Mouse (Mus musculus) frontal cortex, postnatal 10 days (tissue): Measurements from ENCODE around the gene Gm266.
A peak's percentile ranks its signal among the peaks of the same experiment; 100 is the strongest.

Source experiments
- DNase-seq, 2 experiments: peaks; one replicate each; pipeline ENCODE4 v3.0.0; 2022; ENCODE audit warnings: low spot score in 2 of 2, mixed read lengths in 1 of 2

Gm266 gene

GRCm38 (mm10) chr12:111503063-111503567 is 17.5 kb upstream of the Gm266 start:
- DNase-seq, result no peak

DNA sequence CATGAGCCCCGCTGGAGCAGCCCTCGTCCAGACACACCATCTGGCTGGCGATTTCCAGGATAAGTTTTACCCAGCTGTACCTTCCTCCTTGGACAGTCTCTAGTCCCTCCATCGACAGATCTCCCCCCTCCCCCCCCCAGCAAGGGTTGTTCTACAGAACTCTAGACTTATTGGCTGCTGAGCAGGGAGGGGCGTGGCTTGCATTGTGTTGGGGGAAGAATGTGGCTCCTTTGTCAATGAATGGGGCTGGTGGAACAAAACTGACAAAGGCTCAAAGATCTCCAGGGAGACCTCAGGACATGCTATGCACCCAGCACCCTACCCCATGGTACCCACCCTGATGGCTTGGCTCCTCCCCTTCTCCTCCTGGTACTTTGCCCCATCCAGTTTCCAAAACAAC is 15.1 kb upstream of the Gm266 start:
- DNase-seq, result no peak

GRCm38 (mm10) chr12:111499617-111500016 is 14.0 kb upstream of the Gm266 start:
- no peak for DNase-seq

DNA sequence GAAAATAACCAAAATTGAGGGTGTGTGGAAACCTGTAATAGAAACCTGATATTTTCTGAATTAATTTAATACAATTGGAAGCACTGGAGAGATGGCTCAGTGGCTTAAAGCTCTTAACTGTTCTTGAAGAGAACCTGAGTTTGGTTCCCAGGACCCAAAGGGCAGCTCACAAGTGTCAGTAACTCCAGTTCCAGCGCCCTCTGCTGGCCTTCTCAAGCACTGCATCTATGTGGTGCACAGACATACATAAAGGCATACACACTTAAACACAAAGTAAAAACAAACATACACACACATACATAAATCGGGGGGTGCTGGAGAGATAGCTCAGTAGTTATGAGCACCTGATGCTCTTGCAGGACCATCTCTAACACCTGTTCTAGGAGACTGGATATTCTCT is 11.5 kb upstream of the Gm266 start:
- DNase-seq, result no peak

DNA sequence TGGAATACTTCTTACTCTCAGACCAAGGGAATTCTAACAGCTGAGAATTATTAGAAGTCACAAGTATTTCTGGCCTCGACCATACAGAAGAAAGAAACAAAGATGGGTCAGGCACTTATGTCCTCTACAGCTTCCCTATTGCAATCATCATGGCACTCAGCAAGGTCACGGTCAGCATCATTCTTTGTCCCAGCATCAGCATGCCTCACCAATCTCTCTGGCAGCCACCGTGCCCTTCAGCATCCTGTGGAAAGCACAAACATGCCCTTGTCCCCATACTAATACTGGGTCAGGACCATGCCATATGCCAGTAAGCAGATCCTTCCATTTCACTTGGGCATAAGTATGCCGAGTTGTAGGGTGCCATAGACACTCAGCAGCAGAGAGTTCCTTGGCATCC is 9.3 kb upstream of the Gm266 start:
- DNase-seq, result no peak

GRCm38 (mm10) chr12:111489261-111489865 is 3.7 kb upstream of the Gm266 start:
- no peak for DNase-seq

- no peak for DNase-seq
These were observed 832 bp upstream of the Gm266 start for GRCm38 (mm10) chr12:111486455-111486854.

GRCm38 (mm10) chr12:111485046-111485651 is 474 bp downstream of the Gm266 start:
- DNase-seq, result no peak

GRCm38 (mm10) chr12:111479917-111480316 is 5.7 kb downstream of the Gm266 start:
- no peak for DNase-seq

- no peak for DNase-seq
These were observed 6.7 kb downstream of the Gm266 start for GRCm38 (mm10) chr12:111478924-111479323.

DNA sequence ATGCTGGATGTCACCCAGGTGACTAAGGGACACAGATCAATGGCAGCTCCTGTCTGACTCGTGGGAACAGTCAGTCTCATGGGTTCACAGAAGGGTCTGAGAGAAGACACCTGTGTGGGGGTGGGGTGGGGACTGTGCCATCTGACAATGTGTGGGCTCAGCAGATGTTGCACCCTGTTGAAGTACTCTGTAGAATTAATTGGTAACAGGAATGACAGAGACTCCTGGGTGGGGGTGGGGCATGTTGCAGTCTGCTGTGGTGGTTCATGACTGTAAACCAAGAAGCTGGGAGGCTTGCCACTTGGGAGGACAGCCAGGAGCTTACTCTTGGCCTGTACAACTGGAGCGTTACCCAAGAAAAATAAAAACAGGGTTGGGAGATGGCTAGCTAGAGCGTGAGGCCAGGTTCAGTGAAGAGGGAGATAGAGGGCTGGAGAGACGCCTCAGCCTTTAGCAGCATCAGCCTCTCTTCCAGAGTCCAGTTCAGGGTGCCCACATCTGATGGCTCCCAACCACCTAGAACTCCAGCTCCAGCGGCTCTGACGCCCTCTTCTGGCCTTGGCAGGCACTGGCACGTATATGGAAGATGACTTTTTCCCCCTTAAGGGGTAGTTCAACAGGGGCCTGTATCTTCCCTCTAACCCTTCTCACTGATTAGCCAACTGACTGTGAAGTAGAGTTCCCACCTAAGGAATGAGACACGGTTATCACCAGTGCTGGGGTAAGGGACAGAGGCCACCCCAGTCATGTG is 10.6 kb downstream of the Gm266 start:
- DNase-seq, result peak; percentile 30 to 54

GRCm38 (mm10) chr12:111474384-111474783 is 11.2 kb downstream of the Gm266 start:
- no peak for DNase-seq

GRCm38 (mm10) chr12:111472886-111473285 is 12.7 kb downstream of the Gm266 start:
- no peak for DNase-seq

DNA sequence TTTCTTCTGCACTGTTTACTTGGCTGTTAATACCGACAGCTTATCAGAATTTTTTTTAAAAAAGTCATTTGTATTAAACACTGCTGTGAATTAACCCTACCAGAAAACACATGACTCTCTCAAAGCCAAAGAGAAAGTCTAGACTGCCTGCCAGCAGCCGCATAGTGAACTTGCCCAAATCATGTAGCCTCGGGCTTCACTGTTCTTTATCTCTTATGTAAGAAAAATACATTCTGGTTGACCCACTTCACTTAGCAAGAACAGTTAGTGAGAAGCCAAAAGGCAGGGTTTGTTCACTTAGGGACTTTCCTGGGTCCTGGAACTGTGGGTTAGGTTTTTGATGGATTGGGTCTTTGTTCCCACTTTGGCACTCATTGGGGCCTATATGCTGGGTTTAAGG is 13.9 kb downstream of the Gm266 start:
- no peak for DNase-seq

DNA sequence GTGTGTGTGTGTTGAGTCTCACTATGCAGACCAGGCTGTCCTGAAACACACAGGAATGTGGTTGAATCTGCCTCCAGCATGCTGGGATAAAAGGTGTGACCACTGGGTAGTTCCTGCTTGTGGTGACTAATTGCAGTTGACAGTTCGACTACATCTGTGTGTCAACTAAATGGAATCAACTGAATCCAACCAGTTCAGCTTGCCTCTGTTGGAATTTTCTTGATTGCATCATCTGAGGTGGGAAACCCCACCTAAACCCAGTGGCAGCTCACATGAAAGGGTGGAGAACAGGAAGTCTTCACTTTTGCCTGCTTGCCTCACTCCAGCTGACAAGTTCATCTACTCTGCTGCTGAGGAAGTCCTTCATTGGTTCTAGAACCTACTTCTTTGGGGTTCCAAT is 14.5 kb downstream of the Gm266 start:
- DNase-seq, result no peak

GRCm38 (mm10) chr12:111469507-111469906 is 16.1 kb downstream of the Gm266 start:
- peak in 1 of 2 experiments; percentile 54 for DNase-seq

GRCm38 (mm10) chr12:111468206-111468605 is 17.4 kb downstream of the Gm266 start:
- no peak for DNase-seq

DNA sequence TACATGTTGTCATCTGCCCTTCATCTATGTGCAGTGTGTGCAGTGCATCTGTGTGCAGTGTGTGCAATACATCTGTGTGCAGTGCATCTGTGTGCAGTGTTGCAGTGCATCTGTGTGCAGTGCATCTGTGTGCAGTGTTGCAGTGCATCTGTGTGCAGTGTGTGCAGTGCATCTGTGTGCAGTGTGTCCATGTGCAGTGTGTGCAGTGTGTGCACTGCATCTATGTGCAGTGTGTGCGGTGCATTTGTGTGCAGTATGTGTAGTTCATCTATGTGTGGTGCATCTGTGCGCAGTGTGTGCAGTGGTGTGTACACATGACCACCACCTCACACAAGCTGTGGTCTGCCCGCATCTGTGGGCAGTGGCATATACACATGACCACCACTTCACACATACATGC is 19.3 kb downstream of the Gm266 start:
- DNase-seq, result no peak

GRCm38 (mm10) chr12:111463570-111463969 is 22.1 kb downstream of the Gm266 start:
- no peak for DNase-seq

DNA sequence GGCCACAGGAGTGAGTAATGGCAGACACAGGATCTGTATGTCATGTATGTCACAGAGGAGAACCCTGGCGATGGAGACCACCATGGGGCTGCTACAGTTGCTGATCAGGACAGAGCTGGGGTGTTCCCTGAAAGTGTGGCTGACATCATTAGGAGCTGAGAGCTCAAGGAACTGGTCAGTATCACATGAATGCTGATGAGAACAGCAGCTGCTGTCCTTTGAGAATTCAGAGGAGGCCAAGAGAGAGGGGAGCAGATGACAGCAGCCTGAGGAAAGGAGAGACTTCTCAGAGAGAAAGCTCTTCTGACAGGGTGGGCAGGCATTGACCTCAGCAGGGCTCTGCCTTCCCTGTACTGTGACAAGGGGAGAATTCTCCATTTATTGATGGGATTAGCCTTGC is 27.9 kb downstream of the Gm266 start:
- DNase-seq, result no peak

DNA sequence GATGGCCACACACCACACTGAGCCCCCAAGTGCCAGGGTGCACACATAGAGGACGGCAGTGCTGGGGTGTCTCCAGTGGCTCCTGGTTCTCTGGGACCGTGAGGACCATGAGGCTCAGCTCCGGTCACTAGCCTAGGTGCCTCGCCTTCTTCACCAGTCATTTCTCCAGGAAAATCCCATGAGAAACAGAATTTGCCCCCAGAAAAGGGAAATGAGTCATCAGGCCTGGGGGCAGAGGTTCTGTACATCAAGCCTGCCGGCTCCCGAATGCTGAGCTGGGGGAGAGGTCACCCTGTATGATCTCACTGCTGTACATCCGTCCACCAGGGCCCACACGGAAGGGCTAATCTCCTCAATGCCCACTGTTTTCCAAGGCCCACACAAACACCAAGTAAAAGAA is 29.8 kb downstream of the Gm266 start:
- no peak for DNase-seq

- DNase-seq, result no peak
These were observed 30.2 kb downstream of the Gm266 start for GRCm38 (mm10) chr12:111455311-111455846.
